In the genomic region with DNA sequence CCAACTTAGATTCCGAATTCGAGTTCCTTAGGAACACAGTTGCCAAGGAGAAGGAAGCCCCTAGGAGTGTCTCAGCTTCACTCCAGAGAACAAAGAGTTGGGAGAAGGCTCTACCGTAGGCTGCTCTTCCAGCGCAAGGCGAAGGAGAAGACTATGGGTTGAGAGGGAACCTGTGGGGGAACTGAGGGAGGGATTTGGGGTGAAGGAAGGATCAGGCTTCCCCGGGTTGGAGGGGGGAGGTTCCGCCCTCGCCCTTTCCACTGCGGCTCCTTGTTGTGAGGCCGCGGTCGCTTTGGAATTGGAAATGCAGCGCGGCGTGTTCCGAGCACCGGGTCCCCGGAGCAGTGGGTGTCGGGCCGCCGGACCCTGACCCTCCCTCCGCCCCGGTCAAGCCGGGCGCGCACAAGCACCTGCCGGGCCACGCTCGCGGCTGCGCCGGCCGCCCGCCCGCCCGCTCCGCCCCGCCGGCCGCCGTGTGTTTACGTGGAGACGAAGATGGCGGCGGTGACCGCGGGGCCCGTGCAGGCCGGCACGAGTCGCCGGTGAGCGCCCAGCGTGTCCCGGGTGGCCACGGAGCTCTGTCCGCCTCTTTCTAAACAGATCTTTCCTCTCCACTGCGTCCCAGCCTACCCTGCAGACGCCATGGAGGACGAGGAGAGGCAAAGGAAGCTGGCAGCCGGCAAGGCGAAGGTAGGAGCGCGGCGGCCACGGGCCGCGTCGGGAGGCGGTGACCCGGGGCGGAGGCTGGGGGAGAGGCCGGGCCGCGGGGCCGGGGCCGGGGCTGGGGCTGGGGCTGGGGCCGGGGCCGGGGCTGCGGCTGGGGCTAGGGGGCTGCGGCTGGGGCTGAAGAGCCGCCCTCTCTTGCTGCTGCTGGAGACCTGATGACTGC, we compare ENCODE assay signal across 1 mouse cellular context.
TF ChIP-seq lines count a peak whose summit lies in the region.

A gene (plus strand): TSS at position 254 of the 889 bp plus-strand sequence.

TF ChIP-seq in CH12.LX, 34 proteins besides CTCF, POLR2A, EP300 and RAD21 (continued from another document):
- TF ChIP-seq NELFE (IDR thresholded peaks at IDR 0.05; ENCODE audit: low read depth, low read length) (peak; percentile 34; the same call in 1 of the 2 replicates), BHLHE40 (IDR thresholded peaks at IDR 0.05; ENCODE audit: low read depth, low read length) (peak; percentile 78), MAZ (IDR thresholded peaks at IDR 0.05; ENCODE audit: low read depth, low read length) (no peak), JUN (IDR thresholded peaks at IDR 0.05; ENCODE audit: insufficient read depth, low read depth, low read length) (no peak), ZC3H11A (IDR thresholded peaks at IDR 0.05; ENCODE audit: low read depth, low read length) (no peak), IRF4 (IDR thresholded peaks at IDR 0.05; ENCODE audit: low read depth, low read length) (no peak), MYC (IDR thresholded peaks at IDR 0.05; ENCODE audit: low read depth, low read length) (no peak), USF2 (conservative IDR thresholded peaks at IDR 0.05; ENCODE audit: low read depth, low read length) (no peak), SMC3 (IDR thresholded peaks at IDR 0.05; ENCODE audit: low read depth, low read length) (no peak), SIN3A (IDR thresholded peaks at IDR 0.05; ENCODE audit: low read length) (no peak), ETS1 (conservative IDR thresholded peaks at IDR 0.05; ENCODE audit: low read depth, low read length) (no peak), GABPA (IDR thresholded peaks at IDR 0.05; ENCODE audit: insufficient replicate concordance, low read depth, low read length) (no peak), ZMIZ1 (IDR thresholded peaks at IDR 0.05; ENCODE audit: low read depth, low read length) (no peak), E2F4 (IDR thresholded peaks at IDR 0.05; ENCODE audit: insufficient replicate concordance, low read depth, low read length) (no peak), MXI1 (IDR thresholded peaks at IDR 0.05; ENCODE audit: low read depth, low read length) (peak; percentile 55; the same call in 1 of the 2 replicates), TCF12 (IDR thresholded peaks at IDR 0.05; ENCODE audit: low read depth, low read length) (peak; percentile 18; the same call in 1 of the 2 replicates), NRF1 (IDR thresholded peaks at IDR 0.05; ENCODE audit: low read depth, low read length) (peak; percentile 71), MEF2A (IDR thresholded peaks at IDR 0.05; ENCODE audit: borderline replicate concordance, low read depth, low read length) (no peak), ZKSCAN1 (IDR thresholded peaks at IDR 0.05; ENCODE audit: borderline replicate concordance, low read depth, low read length) (no peak), KAT2A (IDR thresholded peaks at IDR 0.05; ENCODE audit: insufficient replicate concordance, low read length) (no peak), TBP (conservative IDR thresholded peaks at IDR 0.05; ENCODE audit: low read depth, low read length) (no peak), CHD2 (IDR thresholded peaks at IDR 0.05; ENCODE audit: low read length) (no peak), ELF1 (IDR thresholded peaks at IDR 0.05; ENCODE audit: low read depth, low read length) (no peak), PAX5 (IDR thresholded peaks at IDR 0.05; ENCODE audit: low read length) (no peak), UBTF (IDR thresholded peaks at IDR 0.05; ENCODE audit: low read depth, low read length) (peak; percentile 36), MAX (IDR thresholded peaks at IDR 0.05; ENCODE audit: low read length) (no peak)
TF ChIP-seq in CH12.LX: peak in this region for 7.
